Mouse (Mus musculus) midbrain, embryonic 10.5 days (tissue): ENCODE results near the gene Crygn. TPM values are rescaled to one million over a fixed set of nuclear protein-coding genes. Genes with fewer than 3 reads are reported as not detected.
"Not testable (repeated sequence)": the region's sequence is repeated elsewhere in the genome, so short reads cannot be mapped to it uniquely, and the experiment has no call there.

ENCODE experiments used
- DNase-seq: peaks from one replicate; pipeline ENCODE4 v3.0.0-alpha.2; 2017; ENCODE audit warnings: low spot score
- H3K27ac ChIP-seq: fragments of 300-500 bp; sonication (generic); replicated peaks from 2 replicates; pipeline ENCODE4 v1.5.1; 2016; ENCODE audit warnings: mild to moderate bottlenecking
- H3K27me3 ChIP-seq: fragments of 300-500 bp; sonication (generic); 2 replicates; pipeline ENCODE4 v1.6.1; 2016; ENCODE audit warnings: low read depth, mild to moderate bottlenecking; ENCODE audit not compliant: poor library complexity, severe bottlenecking
- H3K36me3 ChIP-seq: fragments of 300-500 bp; sonication (generic); 2 replicates; pipeline ENCODE4 v1.6.1; 2016; ENCODE audit warnings: mild to moderate bottlenecking, moderate library complexity
- H3K4me1 ChIP-seq: fragments of 300-500 bp; sonication (generic); 2 replicates; pipeline ENCODE4 v1.6.1; 2016
- H3K4me3 ChIP-seq: fragments of 300-500 bp; sonication (generic); 2 replicates; pipeline ENCODE4 v1.5.1; 2016; ENCODE audit warnings: mild to moderate bottlenecking, moderate library complexity
- H3K9me3 ChIP-seq: fragments of 300-500 bp; sonication (generic); replicated peaks from 2 replicates; pipeline ENCODE4 v1.6.1; 2016; ENCODE audit warnings: mild to moderate bottlenecking
- WGBS: fragments of 180-500 bp; shearing (Covaris S2); methylation state at CpG from one replicate; pipeline ENCODE4 v1.1.7; 2016; 5-methylcytosine and 5-hydroxymethylcytosine counted together
- polyA plus RNA-seq: library from polyadenylated mRNA; unstranded; fragments of >200 nt; fragmentation: Nextera tagmentation; extraction: Ambion mirVana; gene quantifications from 2 replicates; pipeline ENCODE4 v1.2.1, GENCODE M21; 2016

Gene Crygn
- polyA plus RNA-seq, 1 experiment from 2014 or later = not detected

GRCm38 (mm10) chr5:24778082-24778842 lies 20.5 kb upstream of the Crygn start:
- H3K9me3 ChIP-seq = peaks cover 6% of the 10 kb centered on the region; the same call in 1 of the 2 replicates
- peak; percentile 46 for DNase-seq
- peaks cover 18% of the 10 kb centered on the region for H3K4me1 ChIP-seq
- peak overlapping the region; percentile 50 for H3K27ac ChIP-seq
- H3K4me3 ChIP-seq = peak overlapping the region; percentile 38
- peaks cover 23% of the 10 kb centered on the region for H3K27me3 ChIP-seq
- WGBS = 16% methylated on average over 17 of the region's 17 CpGs
- H3K36me3 ChIP-seq = no peaks in the 10 kb centered on the region

GRCm38 (mm10) chr5:24776681-24777080 lies 18.9 kb upstream of the Crygn start:
- H3K4me1 ChIP-seq = peaks cover 18% of the 10 kb centered on the region
- H3K36me3 ChIP-seq = no peaks in the 10 kb centered on the region
- WGBS = 72% methylated on average over 4 of the region's 4 CpGs
- peaks cover 6% of the 10 kb centered on the region; the same call in 1 of the 2 replicates for H3K9me3 ChIP-seq
- peaks cover 23% of the 10 kb centered on the region for H3K27me3 ChIP-seq
- H3K27ac ChIP-seq = no peak overlapping the region
- no peak overlapping the region for H3K4me3 ChIP-seq
- no peak for DNase-seq

- H3K9me3 ChIP-seq, H3K36me3 ChIP-seq, DNase-seq, H3K4me3 ChIP-seq, H3K27ac ChIP-seq: not testable (repeated sequence)
- peaks cover 12% of the 10 kb centered on the region for H3K4me1 ChIP-seq
- H3K27me3 ChIP-seq = peaks cover 18% of the 10 kb centered on the region
- WGBS = 93% methylated on average over 16 of the region's 16 CpGs
These were observed 16.7 kb upstream of the Crygn start for GRCm38 (mm10) chr5:24774549-24774948.

- DNase-seq = no peak
- Histone ChIP-seq H3K4me3 (no peak overlapping the region), H3K27ac (no peak overlapping the region), H3K4me1 (peaks cover 30% of the 10 kb centered on the region), H3K27me3 (peaks cover 14% of the 10 kb centered on the region), H3K36me3 (no peaks in the 10 kb centered on the region), H3K9me3 (no peaks in the 10 kb centered on the region)
- 60% methylated on average over 3 of the region's 3 CpGs for WGBS
These were observed 877 bp downstream of the Crygn start for GRCm38 (mm10) chr5:24756931-24757330.

GRCm38 (mm10) chr5:24752175-24752498 lies 5.7 kb downstream of the Crygn start:
- Histone ChIP-seq H3K9me3 (no peaks in the 10 kb centered on the region), H3K36me3 (no peaks in the 10 kb centered on the region), H3K4me1 (peaks cover 50% of the 10 kb centered on the region), H3K4me3 (peak overlapping the region; percentile 67), H3K27me3 (peaks cover 7% of the 10 kb centered on the region), H3K27ac (peak overlapping the region; percentile 89)
- 5% methylated on average over 2 of the region's 2 CpGs for WGBS
- DNase-seq = no peak

- 2% methylated on average over 25 of the region's 25 CpGs for whole genome bisulfite sequencing
- no peaks in the 10 kb centered on the region for H3K36me3 ChIP-seq
- peaks cover 48% of the 10 kb centered on the region for H3K4me1 ChIP-seq
- DNase-seq = peak; percentile 59
- peak overlapping the region; percentile 67 for H3K4me3 ChIP-seq
- H3K9me3 ChIP-seq = no peaks in the 10 kb centered on the region
- H3K27me3 ChIP-seq = peaks cover 5% of the 10 kb centered on the region; the same call in 1 of the 2 replicates
- H3K27ac ChIP-seq = peak overlapping the region; percentile 89
These were observed 6.3 kb downstream of the Crygn start for GRCm38 (mm10) chr5:24751305-24752174.

GRCm38 (mm10) chr5:24750321-24751304 lies 7.2 kb downstream of the Crygn start:
- Histone ChIP-seq H3K27me3 (peaks cover 5% of the 10 kb centered on the region; the same call in 1 of the 2 replicates), H3K9me3 (no peaks in the 10 kb centered on the region), H3K4me3 (peak overlapping the region; percentile 67), H3K4me1 (peaks cover 46% of the 10 kb centered on the region), H3K27ac (peak overlapping the region; percentile 89), H3K36me3 (no peaks in the 10 kb centered on the region)
- WGBS = 1% methylated on average over 59 of the region's 59 CpGs
- peak; percentile 93 for DNase-seq

- Histone ChIP-seq H3K4me3 (peak overlapping the region; percentile 67), H3K9me3 (no peaks in the 10 kb centered on the region), H3K27ac (peak overlapping the region; percentile 89), H3K4me1 (peaks cover 46% of the 10 kb centered on the region), H3K36me3 (no peaks in the 10 kb centered on the region), H3K27me3 (peaks cover 5% of the 10 kb centered on the region; the same call in 1 of the 2 replicates)
- 65% methylated on average over 5 of the region's 5 CpGs for WGBS
- peak; percentile 12 for DNase-seq
These were observed 8.1 kb downstream of the Crygn start for GRCm38 (mm10) chr5:24749731-24750130.

GRCm38 (mm10) chr5:24747533-24747932 lies 10.3 kb downstream of the Crygn start:
- Histone ChIP-seq H3K9me3 (no peaks in the 10 kb centered on the region), H3K4me1 (peaks cover 41% of the 10 kb centered on the region), H3K27ac (peak overlapping the region; percentile 10; the same call in 1 of the 2 replicates), H3K4me3 (no peak overlapping the region), H3K27me3 (peaks cover 5% of the 10 kb centered on the region; the same call in 1 of the 2 replicates), H3K36me3 (no peaks in the 10 kb centered on the region)
- no peak for DNase-seq
- 15% methylated on average over 6 of the region's 6 CpGs for WGBS

GRCm38 (mm10) chr5:24743956-24744355 lies 13.9 kb downstream of the Crygn start:
- H3K4me1 ChIP-seq = peaks cover 22% of the 10 kb centered on the region
- DNase-seq = no peak
- 91% methylated on average over 10 of the region's 10 CpGs for WGBS
- no peak overlapping the region for H3K4me3 ChIP-seq
- H3K9me3 ChIP-seq = no peaks in the 10 kb centered on the region
- H3K27ac ChIP-seq = no peak overlapping the region
- H3K36me3 ChIP-seq = no peaks in the 10 kb centered on the region
- no peaks in the 10 kb centered on the region for H3K27me3 ChIP-seq

- Histone ChIP-seq H3K4me1 (peaks cover 10% of the 10 kb centered on the region; the same call in 1 of the 2 replicates), H3K9me3 (no peaks in the 10 kb centered on the region), H3K27me3 (no peaks in the 10 kb centered on the region), H3K4me3 (no peak overlapping the region), H3K27ac (no peak overlapping the region), H3K36me3 (no peaks in the 10 kb centered on the region)
- DNase-seq = no peak
- WGBS = 81% methylated on average over 15 of the region's 15 CpGs
These were observed 16.5 kb downstream of the Crygn start for GRCm38 (mm10) chr5:24741172-24741885.
